Mouse (Mus musculus): ENCODE data around the gene Tacc2.

GRCm38 (mm10) chr7:130734195-130734787 is 157.1 kb downstream of the Tacc2 start:
- no peak for TF ChIP-seq POLR2AphosphoS5 (IDR thresholded peaks at IDR 0.05; ENCODE audit: borderline replicate concordance, low read depth, low read length)
- TF ChIP-seq TAL1 (IDR thresholded peaks at IDR 0.05; ENCODE audit: low read length), result no peak
- no peak for TF ChIP-seq POLR2A (IDR thresholded peaks at IDR 0.05; ENCODE audit: control insufficient read depth in 1 of 2, insufficient read depth in 1 of 2, low read depth in 1 of 2, low read length in 2 of 2, poor library complexity in 1 of 2)
- peak; percentile 23 to 48 (median 42); a peak in 5 of 6 replicates for TF ChIP-seq CTCF (IDR thresholded peaks at IDR 0.05 in 2 of 3, conservative IDR thresholded peaks at IDR 0.05 in 1 of 3; ENCODE audit: control insufficient read depth in 1 of 3, insufficient read depth in 1 of 3, low read depth in 2 of 3, low read length in 3 of 3, poor library complexity in 1 of 3, severe bottlenecking in 1 of 3)
- TF ChIP-seq MAZ (IDR thresholded peaks at IDR 0.05; ENCODE audit: low read depth, low read length), result no peak
- no peak for TF ChIP-seq MYC (IDR thresholded peaks at IDR 0.05; ENCODE audit: low read depth, low read length)
- TF ChIP-seq GATA1 (IDR thresholded peaks at IDR 0.05; ENCODE audit: low read depth, low read length), result no peak
- TF ChIP-seq EP300 (IDR thresholded peaks at IDR 0.05; ENCODE audit: low read depth in 1 of 2, low read length in 2 of 2), result no peak
- TF ChIP-seq RCOR1 (IDR thresholded peaks at IDR 0.05; ENCODE audit: low read depth, low read length), result no peak
